Comparison of ENCODE assay signal across 8 mouse cellular contexts in the genomic region with DNA sequence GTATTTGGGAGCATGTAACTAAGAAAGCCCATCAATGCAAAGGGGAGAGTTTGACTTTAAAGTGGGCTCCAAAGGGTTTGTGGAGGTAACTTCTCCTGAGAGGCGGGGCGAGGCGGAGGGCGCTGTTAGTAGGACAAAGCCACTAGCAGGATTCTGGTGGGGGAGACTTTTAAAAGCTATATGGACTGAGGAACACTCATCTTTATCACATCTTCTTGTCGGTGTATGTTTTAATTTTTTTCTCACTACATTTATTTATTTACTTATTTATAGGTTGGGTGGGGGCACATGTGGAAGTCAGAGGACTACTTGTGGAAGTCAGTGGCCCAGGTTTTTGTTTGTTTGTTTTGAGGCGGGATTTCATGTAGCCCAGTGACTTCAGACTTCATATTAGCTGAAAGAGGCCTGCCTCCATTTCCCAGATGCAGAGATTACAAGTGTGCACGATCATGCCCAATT. TPM values are rescaled to one million over a fixed set of nuclear protein-coding genes. Genes with fewer than 3 reads are reported as not detected.
A peak's percentile ranks its signal among the peaks of the same experiment; 100 is the strongest.
DNase-seq lines count a peak whose midpoint lies in the region; ATAC-seq lines count a peak whose summit lies in the region.

No protein-coding gene starts in this region.

- peak overlapping the region; percentile 84 for H3K27ac ChIP-seq in kidney, embryonic 14.5 days (ENCODE audit: low read depth, low read length)
- no peak overlapping the region for H3K27ac ChIP-seq in hindbrain, embryonic 11.5 days (ENCODE audit: low read depth, low read length)
- H3K27ac ChIP-seq in midbrain, embryonic 10.5 days (replicated peaks): peak overlapping the region; percentile 88

- H3K9me3 ChIP-seq in kidney, embryonic 14.5 days (ENCODE audit: control insufficient read depth, low read length): no peaks in the 10 kb centered on the region
- H3K9me3 ChIP-seq in hindbrain, embryonic 11.5 days (ENCODE audit: control insufficient read depth, low read length): no peaks in the 10 kb centered on the region
- H3K9me3 ChIP-seq in midbrain, embryonic 10.5 days (replicated peaks): no peaks in the 10 kb centered on the region

- no peak for ATAC-seq in kidney, embryonic 14.5 days (ENCODE audit: low FRiP score, low TSS enrichment)
- ATAC-seq in hindbrain, embryonic 11.5 days (ENCODE audit: low FRiP score): no peak; the same call in 1 of the 2 replicates
- ATAC-seq in megakaryocyte progenitor cell, adult 5-6 weeks (replicated peaks; ENCODE audit: poor library complexity): no peak
- ATAC-seq in CD4-positive, CD25-positive, alpha-beta regulatory T cell, adult 4 months: no peak
- ATAC-seq in cerebellum, adult (ENCODE audit: insufficient number of reproducible peaks, low FRiP score, low TSS enrichment): no peak

- H3K9ac ChIP-seq in kidney, embryonic 14.5 days (ENCODE audit: low read depth, low read length): peak overlapping the region; percentile 54
- H3K9ac ChIP-seq in hindbrain, embryonic 11.5 days (ENCODE audit: low read depth, low read length): peak overlapping the region; percentile 36

- no peak for DNase-seq in kidney, postnatal 14 days
- peak; percentile 68 for DNase-seq in MN1 (ENCODE audit: low spot score)
- DNase-seq in hindbrain, embryonic 11.5 days (ENCODE audit: low spot score): no peak
- no peak for DNase-seq in midbrain, embryonic 10.5 days (ENCODE audit: low spot score)

- no peaks in the 10 kb centered on the region for H3K36me3 ChIP-seq in kidney, embryonic 14.5 days (ENCODE audit: control insufficient read depth, insufficient read depth, low read length)
- no peaks in the 10 kb centered on the region for H3K36me3 ChIP-seq in hindbrain, embryonic 11.5 days (ENCODE audit: control insufficient read depth, insufficient read depth, low read length)
- H3K36me3 ChIP-seq in midbrain, embryonic 10.5 days: no peaks in the 10 kb centered on the region

- peak overlapping the region; percentile 66 for H3K4me2 ChIP-seq in kidney, embryonic 14.5 days (replicated peaks; ENCODE audit: low read depth, low read length)
- peak overlapping the region; percentile 63 for H3K4me2 ChIP-seq in hindbrain, embryonic 11.5 days (replicated peaks; ENCODE audit: low read depth, low read length)

- no peaks in the 10 kb centered on the region for H3K4me1 ChIP-seq in kidney, embryonic 14.5 days (ENCODE audit: control insufficient read depth, insufficient read depth, low read length)
- H3K4me1 ChIP-seq in hindbrain, embryonic 11.5 days (replicated peaks; ENCODE audit: control insufficient read depth, insufficient read depth, low read length): no peaks in the 10 kb centered on the region
- peaks cover 36% of the 10 kb centered on the region for H3K4me1 ChIP-seq in midbrain, embryonic 10.5 days

- WGBS in kidney, embryonic 14.5 days: 47% methylated on average over 7 of the region's 7 CpGs
- WGBS in hindbrain, embryonic 11.5 days: 47% methylated on average over 7 of the region's 7 CpGs
- WGBS in midbrain, embryonic 10.5 days: 34% methylated on average over 7 of the region's 7 CpGs

- peak overlapping the region; percentile 43 for H3K4me3 ChIP-seq in kidney, embryonic 14.5 days (ENCODE audit: low read length)
- H3K4me3 ChIP-seq in hindbrain, embryonic 11.5 days (ENCODE audit: low read depth, low read length): peak overlapping the region; percentile 29
- H3K4me3 ChIP-seq in midbrain, embryonic 10.5 days: peak overlapping the region; percentile 57

- no peaks in the 10 kb centered on the region for H3K27me3 ChIP-seq in kidney, embryonic 14.5 days (ENCODE audit: control insufficient read depth, insufficient read depth, low read length)
- H3K27me3 ChIP-seq in hindbrain, embryonic 11.5 days (ENCODE audit: control insufficient read depth, insufficient read depth, low read length): no peaks in the 10 kb centered on the region; the same call in 1 of the 2 replicates
- no peaks in the 10 kb centered on the region; the same call in 1 of the 2 replicates for H3K27me3 ChIP-seq in midbrain, embryonic 10.5 days (ENCODE audit: low read depth, poor library complexity, severe bottlenecking)

RNA-seq across cellular contexts. Expression of a gene that starts 0.3 kb away (rescaled TPM):
- polyA plus RNA-seq in kidney, embryonic 14.5 days (2014; fragmentation: Nextera tagmentation; extraction: Ambion mirVana): 15.3 and 19.1 TPM in 2 replicates
- 16.5 and 16.7 TPM in 2 replicates for polyA plus RNA-seq in hindbrain, embryonic 11.5 days (2014; fragmentation: Nextera tagmentation; extraction: Ambion mirVana)
- 19.8 and 25.7 TPM in 2 replicates for polyA plus RNA-seq in midbrain, embryonic 10.5 days (2016; fragmentation: Nextera tagmentation; extraction: Ambion mirVana)
- total RNA-seq in megakaryocyte progenitor cell, adult 5-6 weeks (2015): 0.37 TPM in 1 of 2 replicates, not detected in the other
- 0.92 and 1.3 TPM in 2 replicates for total RNA-seq in megakaryocyte progenitor cell, adult 5-6 weeks (2017)
- under 1 TPM in 1 of 2 experiments, not detected in 1; 0.38 TPM for polyA plus RNA-seq in CD4-positive, CD25-positive, alpha-beta regulatory T cell, adult 4 months (2017; shearing (Covaris generic))

RNA-seq across cellular contexts. Expression of a gene that starts 1.0 kb away (rescaled TPM):
- polyA plus RNA-seq in kidney, embryonic 14.5 days (2014; fragmentation: Nextera tagmentation; extraction: Ambion mirVana): 0.29 and 0.45 TPM in 2 replicates
- polyA plus RNA-seq in hindbrain, embryonic 11.5 days (2014; fragmentation: Nextera tagmentation; extraction: Ambion mirVana): 0.32 and 0.34 TPM in 2 replicates
- 0.12 and 0.19 TPM in 2 replicates for polyA plus RNA-seq in midbrain, embryonic 10.5 days (2016; fragmentation: Nextera tagmentation; extraction: Ambion mirVana)
- not detected in 2 replicates for total RNA-seq in megakaryocyte progenitor cell, adult 5-6 weeks (2015)
- not detected in 2 replicates for total RNA-seq in megakaryocyte progenitor cell, adult 5-6 weeks (2017)
- polyA plus RNA-seq in CD4-positive, CD25-positive, alpha-beta regulatory T cell, adult 4 months (2017; shearing (Covaris generic)): 1 to 10 TPM; 2.2 to 2.9 TPM

RNA-seq across cellular contexts. Expression of a gene that starts 35.6 kb away (rescaled TPM):
- 19.5 and 24.9 TPM in 2 replicates for polyA plus RNA-seq in kidney, embryonic 14.5 days (2014; fragmentation: Nextera tagmentation; extraction: Ambion mirVana)
- 16.1 and 17.4 TPM in 2 replicates for polyA plus RNA-seq in hindbrain, embryonic 11.5 days (2014; fragmentation: Nextera tagmentation; extraction: Ambion mirVana)
- polyA plus RNA-seq in midbrain, embryonic 10.5 days (2016; fragmentation: Nextera tagmentation; extraction: Ambion mirVana): 27.5 and 28.7 TPM in 2 replicates
- 3.6 and 5.3 TPM in 2 replicates for total RNA-seq in megakaryocyte progenitor cell, adult 5-6 weeks (2015)
- total RNA-seq in megakaryocyte progenitor cell, adult 5-6 weeks (2017): 6.5 and 9.2 TPM in 2 replicates
- 1 to 10 TPM; 3.4 to 4.3 TPM for polyA plus RNA-seq in CD4-positive, CD25-positive, alpha-beta regulatory T cell, adult 4 months (2017; shearing (Covaris generic))

RNA-seq across cellular contexts. Expression of a gene that starts 45.4 kb away (rescaled TPM):
- polyA plus RNA-seq in kidney, embryonic 14.5 days (2014; fragmentation: Nextera tagmentation; extraction: Ambion mirVana): 0.46 and 1.3 TPM in 2 replicates
- polyA plus RNA-seq in hindbrain, embryonic 11.5 days (2014; fragmentation: Nextera tagmentation; extraction: Ambion mirVana): 0.82 and 0.99 TPM in 2 replicates
- polyA plus RNA-seq in midbrain, embryonic 10.5 days (2016; fragmentation: Nextera tagmentation; extraction: Ambion mirVana): 0.89 and 1.1 TPM in 2 replicates
- total RNA-seq in megakaryocyte progenitor cell, adult 5-6 weeks (2015): 1.3 and 1.4 TPM in 2 replicates
- total RNA-seq in megakaryocyte progenitor cell, adult 5-6 weeks (2017): 0.42 and 1.4 TPM in 2 replicates
- polyA plus RNA-seq in CD4-positive, CD25-positive, alpha-beta regulatory T cell, adult 4 months (2017; shearing (Covaris generic)): 1 to 10 TPM in 1 of 2 experiments, under 1 TPM in 1; 0.42 to 1.6 TPM

Comparison
In these comparisons a context has a peak if more than half of its experiments do, and no peak if none do; other contexts are left out.
1. RNA of a gene that starts 0.3 kb away (polyA plus RNA-seq): 19.8 to 25.7 TPM in midbrain, embryonic 10.5 days, 15.3 to 19.1 TPM in kidney, embryonic 14.5 days and 16.5 to 16.7 TPM in hindbrain, embryonic 11.5 days; 0.38 TPM in CD4-positive, CD25-positive, alpha-beta regulatory T cell, adult 4 months; every median in the first group is over 10 times any median in the second.
2. Peak in every context shown above with its lines, with median percentiles within 50 percentile points of each other: H3K4me3 ChIP-seq.